Mouse (Mus musculus) CD4-positive, CD25-positive, alpha-beta regulatory T cell, adult 4 months (primary cell): Measurements from ENCODE around the gene Usp4. TPM values are rescaled to one million over a fixed set of nuclear protein-coding genes. Genes with fewer than 3 reads are reported as not detected.
A peak's percentile ranks its signal among the peaks of the same experiment; 100 is the strongest.
"Not testable (repeated sequence)": the region's sequence is repeated elsewhere in the genome, so short reads cannot be mapped to it uniquely, and the experiment has no call there.

Experiments used
- ATAC-seq: one replicate; pipeline ENCODE4 v1.8.0; 2017
- polyA plus RNA-seq, 2 experiments: library from polyadenylated mRNA; unstranded; fragments of 100-300 nt; shearing (Covaris generic); gene quantifications; one replicate each; pipeline ENCODE4 v1.2.1; 2017

Gene Usp4
- 100 to 1,000 TPM; 102 to 155 TPM for polyA plus RNA-seq

GRCm38 (mm10) chr9:108347540-108348289, at the start of gene Usp4:
Usp4 (plus strand) TSS chr9:108347853.
- ATAC-seq, result peak; percentile 92

- ATAC-seq, result no peak
Measured at GRCm38 (mm10) chr9:108301853-108302252, 45.8 kb upstream of the Usp4 start.

GRCm38 (mm10) chr9:108304716-108305115, 42.9 kb upstream of the Usp4 start:
- no peak for ATAC-seq

DNA sequence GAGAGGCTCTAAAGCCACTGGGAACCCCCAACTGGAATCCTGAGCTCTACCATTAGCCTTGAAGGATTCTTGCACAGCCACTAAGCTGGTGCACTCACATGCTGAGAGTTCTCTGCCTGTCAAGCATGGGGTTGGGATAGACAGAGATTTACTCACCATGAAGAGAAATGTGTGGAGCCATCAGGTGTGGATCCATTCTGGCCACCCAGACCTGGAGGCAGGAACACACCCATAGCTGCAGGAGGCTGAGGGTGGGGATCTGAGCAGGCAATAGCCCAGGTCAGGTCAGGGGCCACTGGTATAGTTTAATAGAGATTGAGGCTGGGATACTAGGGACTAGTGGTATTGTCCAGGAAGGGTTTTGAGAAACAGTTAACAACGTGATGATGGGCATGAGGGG, 42.5 kb upstream of the Usp4 start:
- ATAC-seq, result no peak

DNA sequence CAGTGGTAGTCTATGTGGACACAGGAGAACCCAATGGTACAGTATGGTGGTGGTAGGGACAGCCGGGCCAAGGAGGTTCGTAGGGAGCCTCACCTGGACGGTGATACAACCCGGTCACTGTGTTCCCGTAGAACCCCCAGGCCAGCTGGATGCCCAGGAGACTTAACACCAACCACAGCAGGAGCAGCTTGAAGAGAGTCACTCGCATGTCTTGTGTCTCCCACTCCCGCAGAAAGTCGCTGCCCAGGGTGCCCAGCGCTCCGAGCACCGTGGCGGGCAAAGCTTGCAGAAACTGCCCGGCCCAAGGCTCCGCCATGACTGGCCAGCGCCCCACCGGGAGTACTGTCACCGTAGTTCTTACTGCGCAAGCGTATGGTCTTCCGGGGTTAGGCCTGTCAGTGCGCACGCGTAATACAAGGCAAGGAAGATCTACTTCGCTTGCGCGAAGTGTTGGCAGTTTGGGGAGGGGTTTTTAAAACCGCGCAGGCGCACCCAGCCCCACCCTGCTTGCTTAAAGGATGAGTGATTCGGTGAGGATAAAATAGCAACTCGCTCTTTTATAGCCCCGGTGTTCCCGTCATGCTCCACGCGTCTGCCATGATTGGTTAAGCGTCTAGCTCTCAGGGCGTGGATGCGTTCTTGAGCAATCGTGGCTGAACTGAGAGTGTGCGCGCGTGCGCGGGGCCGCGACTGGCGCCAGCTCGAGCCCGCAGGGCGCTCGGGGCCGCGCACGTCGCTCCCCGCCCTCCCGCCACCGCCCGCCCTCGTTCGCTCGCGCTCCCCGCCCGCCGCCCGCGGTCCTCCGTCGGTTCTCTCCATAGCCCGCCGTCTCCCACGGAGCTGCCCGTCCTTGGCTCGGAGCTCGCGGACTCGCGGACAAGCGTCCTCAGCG, 41.8 kb upstream of the Usp4 start, which contains the start of the genes Rhoa and Tcta:
Gene Rhoa, plus strand, starts transcription at position 501 of the 892 bp plus-strand sequence.
Gene Tcta, minus strand, starts transcription at position 532 of the 892 bp plus-strand sequence.
- peak; percentile 95 for ATAC-seq

DNA sequence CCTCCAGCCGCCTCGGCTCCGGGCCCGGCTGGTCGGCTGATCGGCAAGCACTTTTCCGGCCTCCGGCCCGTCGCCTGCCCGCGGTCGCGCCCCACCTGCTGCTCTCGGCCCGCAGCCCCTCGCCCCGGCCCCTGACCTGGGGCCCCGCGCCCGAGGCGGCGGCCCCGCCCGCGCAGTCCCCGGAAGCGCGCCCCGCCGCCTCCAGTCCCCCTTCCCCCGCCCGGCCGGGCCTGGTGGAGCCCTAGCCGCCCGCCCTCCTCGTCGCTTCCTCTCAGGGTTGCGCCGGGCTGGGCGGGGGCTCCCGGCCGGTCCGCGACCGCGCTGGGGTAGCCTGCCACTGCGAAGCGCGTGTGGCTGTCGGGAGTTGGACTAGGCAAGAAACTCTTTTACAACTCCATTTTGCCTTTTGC, 41.1 kb upstream of the Usp4 start:
- peak; percentile 57 for ATAC-seq

GRCm38 (mm10) chr9:108307021-108307807, 40.4 kb upstream of the Usp4 start:
- ATAC-seq, result no peak

GRCm38 (mm10) chr9:108308141-108308540, 39.5 kb upstream of the Usp4 start:
- ATAC-seq, result no peak

DNA sequence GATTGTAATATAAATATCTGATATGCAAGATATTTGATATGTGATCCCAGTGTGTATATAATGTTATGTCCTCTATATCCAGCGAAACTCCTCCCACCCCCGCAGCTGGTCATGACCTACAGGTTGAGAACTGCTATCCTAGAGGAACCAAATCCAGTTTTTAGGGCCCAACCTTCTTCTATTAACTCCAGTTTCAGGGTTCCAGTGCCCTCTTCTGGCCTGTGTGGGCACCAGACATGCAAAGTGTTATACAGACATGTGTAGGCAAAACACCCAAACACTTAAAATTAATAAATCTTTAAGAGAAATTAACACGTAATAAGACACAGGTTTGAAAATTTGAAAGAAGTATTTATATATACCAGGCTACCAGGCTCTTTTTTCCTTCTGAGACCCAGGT, 30.1 kb upstream of the Usp4 start:
- ATAC-seq, result no peak

- ATAC-seq, result peak; percentile 32
Measured at GRCm38 (mm10) chr9:108318462-108318861, 29.2 kb upstream of the Usp4 start.

GRCm38 (mm10) chr9:108322054-108322453, 25.6 kb upstream of the Usp4 start:
- not testable (repeated sequence) for ATAC-seq

- ATAC-seq, result no peak
Measured at GRCm38 (mm10) chr9:108324784-108325183, 22.9 kb upstream of the Usp4 start.

- no peak for ATAC-seq
Measured at GRCm38 (mm10) chr9:108325811-108326210, 21.8 kb upstream of the Usp4 start.

- ATAC-seq, result no peak
Measured at GRCm38 (mm10) chr9:108337848-108338550, 9.7 kb upstream of the Usp4 start.

GRCm38 (mm10) chr9:108338551-108338885, 9.1 kb upstream of the Usp4 start:
- no peak for ATAC-seq

DNA sequence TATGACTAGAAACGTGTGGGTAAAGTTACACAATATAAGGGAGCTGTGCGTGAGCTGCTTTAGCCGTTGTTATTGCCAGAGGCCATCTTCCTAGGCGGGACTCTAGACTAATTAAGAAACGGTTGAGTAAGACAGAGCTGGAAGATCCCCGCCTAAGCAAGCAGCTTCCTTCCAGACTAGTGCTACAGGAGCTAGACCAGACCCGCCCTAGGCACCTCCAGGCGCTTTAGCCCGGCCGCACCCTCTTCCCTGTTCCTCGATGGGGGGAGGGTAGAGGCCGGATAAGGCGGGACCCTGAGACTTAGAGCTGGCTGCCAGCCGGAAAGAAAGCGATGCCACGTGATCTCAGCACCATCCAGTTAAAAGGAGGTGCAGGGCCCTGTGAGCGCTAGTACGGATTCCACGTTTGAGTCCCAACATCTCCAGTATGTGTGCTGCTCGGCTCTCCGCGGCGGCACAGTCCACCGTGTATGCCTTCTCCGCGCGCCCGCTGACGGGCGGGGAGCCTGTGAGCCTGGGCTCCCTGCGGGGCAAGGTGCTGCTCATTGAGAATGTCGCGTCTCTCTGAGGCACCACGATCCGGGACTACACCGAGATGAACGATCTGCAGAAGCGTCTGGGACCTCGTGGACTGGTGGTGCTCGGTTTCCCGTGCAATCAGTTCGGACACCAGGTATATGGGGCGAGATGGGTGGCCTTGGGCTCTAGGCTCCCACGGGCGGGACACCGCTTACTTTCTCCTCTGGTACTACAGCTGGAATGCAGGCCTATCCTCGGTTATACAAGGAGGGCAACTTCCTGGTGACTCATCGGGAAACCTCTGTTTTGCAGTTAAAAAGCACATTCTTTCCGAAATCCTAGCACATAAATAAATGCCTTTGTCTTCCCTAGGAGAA, 8.5 kb upstream of the Usp4 start, which contains the start of gene Gpx1:
Gene Gpx1, plus strand, starts transcription at position 18 of the 896 bp plus-strand sequence.
- ATAC-seq, result peak; percentile 94

DNA sequence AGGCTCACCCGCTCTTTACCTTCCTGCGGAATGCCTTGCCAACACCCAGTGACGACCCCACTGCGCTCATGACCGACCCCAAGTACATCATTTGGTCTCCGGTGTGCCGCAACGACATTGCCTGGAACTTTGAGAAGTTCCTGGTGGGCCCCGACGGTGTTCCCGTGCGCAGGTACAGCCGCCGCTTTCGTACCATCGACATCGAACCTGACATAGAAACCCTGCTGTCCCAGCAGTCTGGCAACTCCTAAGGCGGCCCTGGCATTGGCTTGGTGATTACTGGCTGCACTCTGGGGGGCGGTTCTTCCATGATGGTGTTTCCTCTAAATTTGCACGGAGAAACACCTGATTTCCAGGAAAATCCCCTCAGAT, 7.8 kb upstream of the Usp4 start:
- no peak for ATAC-seq

GRCm38 (mm10) chr9:108340258-108341138, 7.2 kb upstream of the Usp4 start:
- ATAC-seq, result no peak

DNA sequence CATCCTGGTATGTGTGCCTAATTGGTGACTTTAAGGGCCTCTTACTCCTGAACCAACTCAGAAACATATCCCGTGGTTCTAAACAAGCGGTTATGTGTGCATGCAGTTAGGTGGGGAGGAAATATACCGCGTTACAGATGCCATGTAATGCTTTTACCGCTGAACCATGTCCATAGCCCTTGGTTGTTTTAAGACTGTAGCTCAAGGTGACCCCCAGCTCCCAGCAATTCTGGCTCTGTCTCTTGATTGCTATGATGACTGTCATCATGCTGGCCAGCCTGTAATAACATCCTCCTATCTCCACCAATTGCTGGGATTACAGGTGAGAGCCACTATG, 6.5 kb upstream of the Usp4 start:
- no peak for ATAC-seq

DNA sequence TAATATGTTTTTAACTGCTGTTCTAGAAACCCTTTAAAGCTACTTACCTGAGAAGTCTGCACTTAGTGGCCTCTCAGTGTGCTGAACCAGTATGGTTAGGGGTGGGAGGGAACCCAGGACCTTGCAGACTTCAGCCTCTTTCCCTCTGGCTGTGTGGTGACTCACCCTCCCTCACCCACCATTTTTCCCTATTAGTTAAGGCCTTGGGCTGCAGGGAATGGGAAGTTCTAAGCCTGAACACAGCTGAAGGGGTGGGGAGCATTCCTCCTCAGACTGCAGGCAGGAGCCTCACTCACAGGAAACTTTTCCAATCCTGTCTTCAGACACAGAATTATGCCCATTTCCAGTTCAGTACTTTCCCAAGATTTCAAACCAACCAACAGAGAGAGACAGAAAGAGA, 5.9 kb upstream of the Usp4 start:
- ATAC-seq, result no peak
